Mouse (Mus musculus): Measurements from ENCODE around the gene Zfp68.
A peak's percentile ranks its signal among the peaks of the same experiment; 100 is the strongest.
"Not testable (repeated sequence)": the region's sequence is repeated elsewhere in the genome, so short reads cannot be mapped to it uniquely, and the experiment has no call there.

Zfp68 gene

GRCm38 (mm10) chr5:138619211-138620128 is at the start of gene Zfp68:
Zfp68 (minus strand) TSS chr5:138619761.
- peak; percentile 94 for DNase-seq (ENCODE audit: extremely low read depth, low read depth)

GRCm38 (mm10) chr5:138658922-138659321 is 39.4 kb upstream of the Zfp68 start:
- DNase-seq (ENCODE audit: extremely low read depth, low read depth), result peak; percentile 46

GRCm38 (mm10) chr5:138657854-138658253 is 38.3 kb upstream of the Zfp68 start:
- DNase-seq (ENCODE audit: extremely low read depth, low read depth), result no peak

- no peak for DNase-seq (ENCODE audit: extremely low read depth, low read depth)
These were observed 37.8 kb upstream of the Zfp68 start for GRCm38 (mm10) chr5:138657407-138657806.

- no peak for DNase-seq (ENCODE audit: extremely low read depth, low read depth)
These were observed 37.1 kb upstream of the Zfp68 start for GRCm38 (mm10) chr5:138656477-138657156.

- no peak for DNase-seq (ENCODE audit: extremely low read depth, low read depth)
These were observed 33.4 kb upstream of the Zfp68 start for GRCm38 (mm10) chr5:138652911-138653310.

DNA sequence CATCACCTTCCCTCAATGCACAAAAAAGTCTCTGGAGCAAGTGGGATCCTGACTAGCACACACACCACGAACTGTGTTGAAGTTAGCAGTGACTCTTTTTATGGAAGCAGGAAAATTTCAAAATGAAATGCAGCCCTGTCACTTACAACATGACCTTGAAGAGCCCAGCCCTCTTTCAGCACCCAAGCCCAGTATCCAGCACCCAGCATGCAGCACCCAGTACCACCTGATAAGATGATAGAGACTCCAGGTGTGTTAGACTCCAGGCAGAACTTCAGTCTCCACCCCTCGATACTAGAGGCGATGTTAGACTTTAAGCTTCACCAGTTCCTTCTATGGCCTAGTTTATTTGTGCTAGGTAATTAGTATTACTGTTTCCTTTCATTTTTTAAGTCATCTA is 22.2 kb upstream of the Zfp68 start:
- no peak for DNase-seq (ENCODE audit: extremely low read depth, low read depth)

DNA sequence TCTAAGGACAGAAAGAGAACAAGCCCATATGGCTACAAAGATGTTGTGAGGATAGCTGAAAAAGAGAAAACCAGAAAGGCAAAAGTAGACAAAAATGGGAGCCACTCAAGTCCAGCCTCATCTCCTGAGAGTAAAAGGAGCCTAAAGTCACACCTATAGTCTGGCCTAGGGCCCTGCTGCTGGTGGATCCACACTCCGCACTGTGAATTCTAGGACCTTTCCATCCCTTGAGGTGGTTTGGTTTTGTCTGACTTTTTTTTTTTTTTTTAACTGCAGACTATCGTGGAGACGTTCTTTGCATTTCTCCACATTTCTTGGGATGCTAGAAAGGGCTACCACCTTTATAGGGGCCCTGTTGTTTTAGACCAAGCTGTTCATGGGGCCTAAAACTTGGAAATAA is 21.5 kb upstream of the Zfp68 start:
- no peak for DNase-seq (ENCODE audit: extremely low read depth, low read depth)

DNA sequence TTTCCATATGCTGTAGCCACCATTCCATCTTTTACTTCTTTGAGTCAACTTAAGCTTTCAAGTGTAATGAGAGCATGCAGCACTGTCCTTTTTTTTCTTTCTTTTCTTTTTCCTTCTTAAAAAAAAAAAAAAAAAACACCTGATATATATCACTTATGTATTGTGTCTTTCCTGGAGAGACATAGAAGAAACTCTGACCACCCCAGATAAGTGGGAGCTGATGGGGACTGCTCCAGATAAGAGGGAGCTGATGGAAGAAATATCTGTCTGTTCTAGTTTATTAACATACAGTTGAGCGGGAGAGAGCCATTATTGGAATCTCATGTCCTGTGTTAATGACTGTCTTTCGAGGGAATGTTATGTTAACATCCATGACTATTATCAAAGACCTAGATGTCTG is 16.9 kb upstream of the Zfp68 start:
- DNase-seq (ENCODE audit: extremely low read depth, low read depth), result no peak

- no peak for DNase-seq (ENCODE audit: extremely low read depth, low read depth)
These were observed 3.9 kb upstream of the Zfp68 start for GRCm38 (mm10) chr5:138623478-138623875.

DNA sequence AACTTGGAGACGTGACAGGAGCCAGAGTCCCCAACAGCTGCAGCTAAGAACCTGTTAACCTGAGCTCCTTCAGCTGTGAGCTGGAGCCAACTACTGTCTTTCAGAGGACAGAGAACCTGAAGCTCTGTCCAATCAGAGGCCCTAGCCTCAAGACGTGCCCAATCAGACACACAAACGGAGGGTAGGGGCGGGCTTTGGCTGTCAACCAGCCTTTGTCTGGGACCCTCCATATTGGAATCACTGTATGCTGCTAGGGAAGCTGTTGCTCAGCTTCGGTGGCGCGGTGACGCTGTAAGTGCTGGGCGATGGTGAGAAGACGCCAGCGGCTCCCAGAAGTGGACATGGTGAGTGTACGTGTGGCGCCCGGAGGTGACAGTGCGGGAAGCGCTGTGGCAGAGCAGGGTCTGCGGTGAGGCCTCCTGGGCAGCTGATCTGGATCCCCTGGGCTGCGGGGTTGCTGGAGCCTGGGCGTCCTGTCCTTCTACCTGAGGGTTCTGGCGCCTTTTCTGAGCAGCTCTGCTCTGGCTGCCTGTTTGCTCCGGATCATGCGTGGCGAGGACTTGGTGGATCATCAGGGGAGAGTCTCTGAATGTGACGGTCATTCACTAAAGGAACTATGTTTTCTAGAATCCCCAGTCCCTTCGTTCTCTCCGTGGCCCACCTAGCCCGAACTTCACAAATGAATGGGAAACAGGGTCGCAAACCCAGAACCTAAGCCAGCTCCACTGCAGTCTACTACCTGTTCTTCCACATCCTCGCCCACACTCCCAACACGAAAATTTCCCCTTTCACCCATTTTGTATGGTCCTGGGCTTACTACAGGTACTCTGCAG is 3.3 kb upstream of the Zfp68 start, which contains the start of gene A430033K04Rik:
TSS of gene A430033K04Rik (plus strand) at position 215 of the 833 bp plus-strand sequence.
- DNase-seq (ENCODE audit: extremely low read depth, low read depth), result peak; percentile 91

GRCm38 (mm10) chr5:138620836-138621235 is 1.3 kb upstream of the Zfp68 start:
- DNase-seq (ENCODE audit: extremely low read depth, low read depth), result no peak

- no peak for DNase-seq (ENCODE audit: extremely low read depth, low read depth)
These were observed 1.2 kb downstream of the Zfp68 start for GRCm38 (mm10) chr5:138618353-138618752.

GRCm38 (mm10) chr5:138587396-138587795 is 32.2 kb downstream of the Zfp68 start:
- DNase-seq (ENCODE audit: extremely low read depth, low read depth), result no peak

GRCm38 (mm10) chr5:138571623-138572022 is 47.9 kb downstream of the Zfp68 start:
- peak; percentile 7 for DNase-seq (ENCODE audit: extremely low read depth, low read depth)

- DNase-seq (ENCODE audit: extremely low read depth, low read depth), result not testable (repeated sequence)
These were observed 54.9 kb downstream of the Zfp68 start, which contains the start of gene 1700123K08Rik for GRCm38 (mm10) chr5:138564612-138565011. 1700123K08Rik (minus strand) TSS chr5:138564712.

Data from MEL-GATA-1-ER (cell line).